Mouse (Mus musculus) olfactory bulb, adult 2 months (tissue): ENCODE measurements around the gene Stx1b.

Experiments used
- CTCF ChIP-seq: fragments of 200-500 bp; IDR thresholded peaks from 2 replicates; pipeline ENCODE4 v1.5.1; 2012; ENCODE audit warnings: low read depth, mild to moderate bottlenecking, low read length, moderate library complexity; ENCODE audit not compliant: insufficient read depth
- POLR2A ChIP-seq: fragments of 200-500 bp; IDR thresholded peaks from 2 replicates; pipeline ENCODE4 v1.6.1; 2012; ENCODE audit warnings: mild to moderate bottlenecking, low read depth, low read length, moderate library complexity; ENCODE audit not compliant: insufficient read depth

- TF ChIP-seq CTCF (no peak), POLR2A (no peak)
These were observed 22.0 kb downstream of the Stx1b start for GRCm38 (mm10) chr7:127802313-127802712.
